Mouse (Mus musculus) lung, embryonic 15.5 days (tissue): Measurements from ENCODE around the gene Zscan10. TPM values are rescaled to one million over a fixed set of nuclear protein-coding genes. Genes with fewer than 3 reads are reported as not detected.

Experiments
- ATAC-seq: fragments of 200-750 bp; cut with Nextera tagmentation; 2 replicates; pipeline ENCODE4 v1.8.0; 2017; ENCODE audit warnings: moderate number of reproducible peaks, borderline replicate concordance; ENCODE audit not compliant: low FRiP score, low TSS enrichment; ENCODE audit errors: extremely low read depth
- H3K27ac ChIP-seq: fragments of 300-500 bp; sonication (generic); 2 replicates; pipeline ENCODE4 v1.5.1; 2015; ENCODE audit warnings: moderate library complexity, mild to moderate bottlenecking, inconsistent platforms
- H3K27me3 ChIP-seq: fragments of 300-500 bp; sonication (generic); 2 replicates; pipeline ENCODE4 v1.6.1; 2015; ENCODE audit warnings: inconsistent platforms
- H3K36me3 ChIP-seq: fragments of 300-500 bp; sonication (generic); 2 replicates; pipeline ENCODE4 v1.6.1; 2015; ENCODE audit warnings: inconsistent platforms
- H3K4me1 ChIP-seq: fragments of 300-500 bp; sonication (generic); 2 replicates; pipeline ENCODE4 v1.6.1; 2015; ENCODE audit warnings: inconsistent platforms
- H3K4me2 ChIP-seq: fragments of 300-500 bp; sonication (generic); 2 replicates; pipeline ENCODE4 v1.6.1; 2015; ENCODE audit warnings: inconsistent platforms, mild to moderate bottlenecking, moderate library complexity
- H3K4me3 ChIP-seq: fragments of 300-500 bp; sonication (generic); 2 replicates; pipeline ENCODE4 v1.5.1; 2015; ENCODE audit warnings: mild to moderate bottlenecking, inconsistent platforms
- H3K9ac ChIP-seq: fragments of 300-500 bp; sonication (generic); 2 replicates; pipeline ENCODE4 v1.6.1; 2015; ENCODE audit warnings: inconsistent platforms
- H3K9me3 ChIP-seq: fragments of 300-500 bp; sonication (generic); 2 replicates; pipeline ENCODE4 v1.6.1; 2016; ENCODE audit warnings: inconsistent platforms
- WGBS: fragments of 180-500 bp; shearing (Covaris S2); methylation state at CpG from one replicate; pipeline ENCODE4 v1.1.7; 2015; 5-methylcytosine and 5-hydroxymethylcytosine counted together
- polyA plus RNA-seq: library from polyadenylated mRNA; unstranded; fragments of >200 nt; fragmentation: Nextera tagmentation; extraction: Ambion mirVana; gene quantifications from 2 replicates; pipeline ENCODE4 v1.2.1, GENCODE M21; 2015

Zscan10 gene
- 0.18 and 0.40 TPM in 2 replicates for polyA plus RNA-seq

DNA sequence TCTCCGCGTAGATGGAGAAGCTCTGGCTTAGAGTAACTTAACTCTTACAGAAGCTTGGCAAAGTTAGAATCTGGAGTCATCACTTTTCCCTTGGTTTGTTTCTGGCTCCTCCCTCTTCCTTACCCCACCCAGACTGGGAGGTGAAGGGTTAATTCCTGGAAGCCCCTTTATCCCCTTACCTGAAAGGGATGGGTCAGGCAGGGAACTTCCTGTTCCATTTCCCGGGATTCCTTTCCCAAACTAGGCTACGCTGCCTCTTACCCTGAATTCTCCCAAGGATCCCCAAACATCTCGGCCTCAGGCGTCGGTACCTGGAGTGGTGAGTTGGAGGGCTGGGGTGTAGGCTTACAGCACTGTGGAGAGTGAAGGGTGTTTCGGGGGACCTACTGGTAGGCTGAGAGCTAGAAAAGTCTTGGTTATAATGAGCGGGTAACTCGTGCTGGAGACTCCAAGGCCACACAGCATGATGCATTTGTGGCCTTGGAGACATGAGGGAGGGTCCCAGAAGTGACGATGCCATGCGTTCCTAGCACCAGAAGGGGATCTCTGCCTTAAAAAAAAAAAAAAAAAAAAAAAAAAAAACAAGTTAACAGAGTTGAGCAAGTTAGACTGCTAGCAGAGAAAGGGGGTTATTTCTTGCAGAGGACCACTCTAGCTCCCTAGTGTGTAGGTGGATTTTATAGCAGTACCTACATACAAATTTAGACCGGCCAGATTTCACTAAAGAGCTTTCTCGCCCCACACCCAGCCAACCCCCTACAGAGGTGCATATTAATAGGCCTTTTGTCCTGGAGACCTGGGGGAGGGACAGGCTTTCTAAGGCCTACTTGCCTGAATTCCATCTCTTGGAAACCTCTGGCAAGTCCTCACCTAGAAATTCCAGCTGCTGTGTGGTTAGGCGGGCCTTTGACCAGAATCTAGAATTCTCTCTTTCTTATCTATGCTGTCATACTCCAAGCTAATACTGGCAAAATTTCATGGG is at the start of gene Zscan10:
Zscan10 (plus strand) TSS at position 216 of the 982 bp plus-strand sequence.
- 0 out of 2 replicates have a peak within 1 kb of the TSS, but pooled peaks have one; percentile 50 for H3K4me3 ChIP-seq

DNA sequence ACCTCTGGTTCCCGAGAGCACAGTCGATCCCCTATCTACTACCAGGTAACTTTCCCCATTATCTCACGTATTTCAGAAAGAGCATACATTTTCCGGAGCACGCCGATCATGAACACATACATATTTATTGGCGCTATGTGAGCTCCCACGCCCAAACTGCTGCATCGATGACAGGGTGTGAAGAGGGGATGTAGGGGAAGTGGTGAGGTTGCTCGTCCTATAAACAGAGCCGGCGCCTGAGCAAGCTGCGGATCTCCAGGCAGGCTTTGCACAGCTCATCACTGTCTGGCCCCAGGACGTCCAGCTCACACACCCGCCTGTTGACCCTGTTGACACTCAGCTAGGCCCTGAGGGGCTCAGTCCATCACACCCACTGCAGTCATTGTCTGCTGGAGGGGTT is 49.8 kb upstream of the Zscan10 start:
- 3% methylated on average over 15 of the region's 15 CpGs for WGBS
- Histone ChIP-seq H3K4me3 (peak overlapping the region; percentile 62), H3K9me3 (no peaks in the 10 kb centered on the region), H3K9ac (peak overlapping the region; percentile 68), H3K36me3 (0 out of 2 replicates have a peak, but pooled peaks cover 3% of the 10 kb centered on the region), H3K4me2 (peak overlapping the region; percentile 82), H3K27me3 (no peaks in the 10 kb centered on the region), H3K27ac (peak overlapping the region; percentile 85), H3K4me1 (peaks cover 14% of the 10 kb centered on the region)
- ATAC-seq: no peak

More for the DNA sequence above, at the start of gene Zscan10:
- Histone ChIP-seq H3K9ac (peak within 1 kb of the TSS; percentile 55; the same call in 1 of the 2 replicates), H3K4me2 (peak within 1 kb of the TSS; percentile 80), H3K9me3 (no peaks in the 10 kb centered on the region), H3K36me3 (no peaks in the 10 kb centered on the region), H3K27me3 (no peaks in the 10 kb centered on the region), H3K27ac (peak within 1 kb of the TSS; percentile 97), H3K4me1 (peaks cover 25% of the 10 kb centered on the region)
- no peak for ATAC-seq
- 58% methylated on average over 15 of the region's 15 CpGs for WGBS

DNA sequence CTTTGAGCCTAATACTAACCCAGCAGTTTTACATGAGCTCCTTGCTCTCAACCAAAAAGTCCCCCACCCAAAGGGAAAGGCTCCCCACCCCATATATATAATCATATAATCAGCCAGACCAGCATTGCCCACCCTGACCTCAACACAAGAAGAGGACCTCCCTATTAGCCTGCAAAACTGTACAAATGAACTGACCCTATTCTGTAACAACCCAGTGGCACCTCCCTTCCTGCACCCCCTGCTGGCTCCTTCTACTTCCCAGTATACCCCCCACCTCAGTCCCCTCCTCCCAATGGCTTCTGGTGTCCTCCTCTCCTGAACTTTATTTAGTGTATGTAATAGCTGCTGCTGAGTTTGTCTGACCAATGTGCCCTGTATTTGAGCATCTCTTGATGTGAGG is 49.2 kb upstream of the Zscan10 start:
- peaks cover 14% of the 10 kb centered on the region for H3K4me1 ChIP-seq
- no peaks in the 10 kb centered on the region for H3K27me3 ChIP-seq
- H3K36me3 ChIP-seq: peaks cover 8% of the 10 kb centered on the region; the same call in 1 of the 2 replicates
- H3K9ac ChIP-seq: peak overlapping the region; percentile 68
- H3K27ac ChIP-seq: no peak overlapping the region
- H3K9me3 ChIP-seq: no peaks in the 10 kb centered on the region
- H3K4me3 ChIP-seq: peak overlapping the region; percentile 62
- ATAC-seq: no peak
- H3K4me2 ChIP-seq: peak overlapping the region; percentile 82

DNA sequence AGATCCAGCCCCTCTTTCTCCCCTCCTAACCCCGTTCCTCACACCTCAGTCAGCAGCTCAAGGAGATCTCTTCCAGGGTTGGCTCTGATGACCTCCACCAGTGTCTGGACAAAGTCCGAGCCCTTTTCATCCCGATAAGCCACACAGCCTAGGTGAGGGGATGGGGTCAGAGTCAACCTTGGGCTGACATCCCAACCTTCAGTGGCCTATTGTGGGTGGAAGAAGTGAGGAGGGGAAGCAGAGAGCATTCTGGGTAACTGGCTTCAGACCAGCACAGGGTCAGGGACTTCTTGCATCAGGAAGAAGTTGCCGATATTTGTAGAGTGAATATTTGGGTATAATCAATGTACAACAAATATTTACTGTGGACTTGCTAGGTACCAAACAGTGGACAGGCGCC is 48.7 kb upstream of the Zscan10 start:
- no peak overlapping the region for H3K4me3 ChIP-seq
- H3K27me3 ChIP-seq: no peaks in the 10 kb centered on the region
- peaks cover 14% of the 10 kb centered on the region for H3K36me3 ChIP-seq
- H3K4me2 ChIP-seq: no peak overlapping the region
- ATAC-seq: no peak
- H3K4me1 ChIP-seq: peaks cover 14% of the 10 kb centered on the region
- H3K27ac ChIP-seq: no peak overlapping the region
- no peak overlapping the region for H3K9ac ChIP-seq
- 62% methylated on average over 5 of the region's 5 CpGs for WGBS
- H3K9me3 ChIP-seq: no peaks in the 10 kb centered on the region

DNA sequence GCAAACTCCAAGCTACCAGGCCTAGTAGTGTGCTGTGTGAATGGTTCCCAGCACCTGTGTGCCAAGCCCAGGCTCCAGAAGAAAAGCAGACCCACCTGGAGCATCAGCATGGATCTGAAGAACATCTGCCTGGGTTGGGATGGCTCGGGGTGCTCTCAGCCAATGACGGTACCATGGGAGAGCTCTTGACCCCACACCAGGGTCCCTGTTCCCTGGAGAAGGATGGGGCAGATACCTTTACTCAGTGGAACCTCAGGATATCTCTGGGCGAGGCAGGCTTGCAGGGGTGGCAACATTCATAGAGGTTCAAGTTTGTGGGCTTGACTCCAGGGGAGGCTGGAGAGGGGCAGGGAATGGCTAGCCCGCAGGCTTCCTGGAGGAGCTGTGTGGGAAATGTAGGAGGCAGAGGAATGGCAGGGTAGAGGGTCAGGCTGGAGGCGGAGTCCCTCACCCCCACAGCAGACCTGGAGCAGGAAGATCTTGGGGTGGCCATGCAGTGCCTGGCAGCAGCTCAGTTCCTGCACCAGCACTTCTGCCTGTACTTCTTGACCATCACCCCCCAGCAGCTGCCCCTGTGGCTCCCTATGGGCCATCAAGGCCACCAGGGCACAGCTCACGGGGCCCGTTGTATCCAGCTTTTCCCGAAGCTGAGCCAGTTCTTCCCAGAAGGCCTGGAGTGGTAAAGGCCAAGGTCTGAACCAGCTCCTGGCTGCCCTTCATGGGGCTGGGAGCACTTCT is 47.6 kb upstream of the Zscan10 start:
- no peak overlapping the region for H3K9ac ChIP-seq
- no peak overlapping the region for H3K4me3 ChIP-seq
- H3K36me3 ChIP-seq: peaks cover 25% of the 10 kb centered on the region
- no peak overlapping the region for H3K27ac ChIP-seq
- peaks cover 14% of the 10 kb centered on the region for H3K4me1 ChIP-seq
- WGBS: 77% methylated on average over 8 of the region's 8 CpGs
- no peaks in the 10 kb centered on the region for H3K9me3 ChIP-seq
- no peak for ATAC-seq
- no peaks in the 10 kb centered on the region for H3K27me3 ChIP-seq
- no peak overlapping the region for H3K4me2 ChIP-seq

DNA sequence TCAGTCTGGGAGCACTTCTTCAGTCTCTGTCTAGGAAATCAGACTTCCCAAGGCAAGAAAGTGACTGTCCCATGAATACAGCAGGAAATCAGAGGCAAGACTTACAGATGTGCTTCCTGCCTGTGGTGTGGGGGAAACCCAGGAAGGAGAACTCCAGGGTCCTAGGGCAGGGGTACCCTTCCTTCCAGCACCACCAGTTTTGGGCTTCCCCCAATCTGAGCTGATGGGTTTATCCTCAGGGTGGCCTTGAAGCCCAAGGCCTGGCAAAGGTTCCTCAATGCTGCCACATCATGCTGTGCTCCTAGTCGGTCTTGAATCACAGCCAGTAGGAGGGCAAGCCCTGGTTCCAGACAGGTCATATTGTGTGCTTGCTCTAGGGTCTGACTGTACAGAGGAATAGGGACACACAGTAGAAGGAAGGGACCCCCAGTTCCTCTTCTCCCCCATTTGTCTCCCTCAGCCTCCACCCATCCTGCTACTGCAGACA is 47.0 kb upstream of the Zscan10 start:
- no peak for ATAC-seq
- no peaks in the 10 kb centered on the region for H3K27me3 ChIP-seq
- H3K4me2 ChIP-seq: no peak overlapping the region
- H3K9me3 ChIP-seq: no peaks in the 10 kb centered on the region
- H3K4me1 ChIP-seq: peaks cover 14% of the 10 kb centered on the region
- H3K4me3 ChIP-seq: no peak overlapping the region
- WGBS: 62% methylated on average over 1 of the region's 1 CpGs
- no peak overlapping the region for H3K27ac ChIP-seq
- H3K9ac ChIP-seq: no peak overlapping the region
- H3K36me3 ChIP-seq: peaks cover 30% of the 10 kb centered on the region

DNA sequence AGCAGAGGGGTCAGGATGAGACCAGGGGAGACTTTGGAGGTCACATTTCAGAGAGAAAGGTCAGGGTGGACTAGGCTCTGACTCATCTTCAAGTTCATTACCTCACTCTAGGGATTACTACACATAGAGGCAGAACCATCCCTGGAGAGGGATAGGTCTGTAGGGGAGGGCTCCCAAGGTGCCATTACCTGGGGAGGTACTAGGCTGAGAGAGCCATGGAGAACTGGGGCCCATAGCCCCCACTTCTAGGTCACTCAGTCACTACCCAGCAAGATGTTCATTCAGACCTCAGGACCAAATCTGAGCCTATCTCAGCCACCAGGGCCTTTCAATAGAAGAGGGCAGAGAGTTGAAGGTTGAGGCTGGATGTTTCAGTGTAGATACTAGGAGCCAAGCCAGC is 46.3 kb upstream of the Zscan10 start:
- no peak overlapping the region for H3K4me3 ChIP-seq
- H3K27me3 ChIP-seq: no peaks in the 10 kb centered on the region
- H3K9me3 ChIP-seq: no peaks in the 10 kb centered on the region
- H3K4me2 ChIP-seq: no peak overlapping the region
- no peak overlapping the region for H3K27ac ChIP-seq
- peaks cover 37% of the 10 kb centered on the region for H3K36me3 ChIP-seq
- ATAC-seq: no peak
- no peak overlapping the region for H3K9ac ChIP-seq
- H3K4me1 ChIP-seq: peaks cover 9% of the 10 kb centered on the region

DNA sequence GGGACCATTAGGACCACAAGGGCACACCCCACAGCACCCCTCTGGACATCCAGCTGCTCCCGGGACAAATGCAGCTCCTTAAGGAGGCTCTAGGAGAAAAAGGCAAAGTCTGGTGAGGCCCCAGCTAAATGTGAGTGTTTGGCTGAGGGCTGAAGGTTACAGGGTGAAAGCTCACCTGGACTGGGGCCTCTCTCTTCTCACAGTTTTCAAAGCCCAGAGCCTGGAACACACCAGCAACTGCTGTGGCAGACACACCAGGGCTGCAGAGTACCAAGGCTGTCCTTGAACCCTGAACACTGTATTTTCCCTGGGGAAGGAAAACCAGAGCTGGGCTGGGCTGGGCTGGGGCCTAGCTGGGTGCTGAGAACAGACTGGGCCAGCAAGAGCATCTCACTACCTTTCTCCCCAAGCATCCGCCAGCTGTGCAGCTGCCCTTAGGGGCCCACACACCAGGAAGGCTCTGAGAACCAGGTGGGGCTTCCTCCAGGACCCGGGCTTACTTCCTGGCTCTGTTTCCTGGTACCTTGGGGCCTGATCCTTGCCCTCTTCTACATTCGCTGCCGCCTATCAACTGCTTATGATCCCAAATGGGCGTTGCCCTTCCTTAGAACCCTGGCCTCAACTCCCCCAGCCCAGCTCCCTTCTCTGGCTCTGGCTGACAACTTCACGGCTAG is 45.3 kb upstream of the Zscan10 start:
- Histone ChIP-seq H3K27me3 (no peaks in the 10 kb centered on the region), H3K9ac (no peak overlapping the region), H3K27ac (no peak overlapping the region), H3K36me3 (peaks cover 40% of the 10 kb centered on the region), H3K4me2 (no peak overlapping the region), H3K9me3 (no peaks in the 10 kb centered on the region), H3K4me3 (no peak overlapping the region), H3K4me1 (peaks cover 7% of the 10 kb centered on the region)
- ATAC-seq: no peak
- WGBS: 68% methylated on average over 7 of the region's 7 CpGs

DNA sequence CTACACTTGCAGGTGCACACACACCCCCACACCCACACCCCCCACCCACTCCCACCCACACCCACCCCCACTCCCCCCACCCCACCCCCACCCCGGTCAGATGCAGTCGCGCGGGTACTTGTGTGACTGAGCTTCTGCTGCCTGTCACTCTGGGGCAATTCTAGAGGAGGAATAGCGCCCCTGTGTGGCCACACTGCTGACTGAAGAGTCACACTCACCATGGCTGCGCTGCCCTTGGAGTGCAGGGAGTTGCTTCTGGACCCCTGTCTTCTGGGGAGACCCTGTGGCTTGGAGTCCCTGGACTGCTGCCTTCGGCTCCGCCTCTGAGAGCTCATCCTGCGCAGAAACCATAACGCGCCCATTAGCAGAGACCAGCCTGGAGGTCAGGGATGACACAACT is 40.9 kb upstream of the Zscan10 start:
- Histone ChIP-seq H3K4me2 (no peak overlapping the region), H3K4me1 (peaks cover 6% of the 10 kb centered on the region), H3K27me3 (no peaks in the 10 kb centered on the region), H3K9me3 (no peaks in the 10 kb centered on the region), H3K4me3 (no peak overlapping the region), H3K36me3 (peaks cover 50% of the 10 kb centered on the region), H3K9ac (no peak overlapping the region), H3K27ac (no peak overlapping the region)
- no peak for ATAC-seq
- WGBS: 59% methylated on average over 11 of the region's 11 CpGs

DNA sequence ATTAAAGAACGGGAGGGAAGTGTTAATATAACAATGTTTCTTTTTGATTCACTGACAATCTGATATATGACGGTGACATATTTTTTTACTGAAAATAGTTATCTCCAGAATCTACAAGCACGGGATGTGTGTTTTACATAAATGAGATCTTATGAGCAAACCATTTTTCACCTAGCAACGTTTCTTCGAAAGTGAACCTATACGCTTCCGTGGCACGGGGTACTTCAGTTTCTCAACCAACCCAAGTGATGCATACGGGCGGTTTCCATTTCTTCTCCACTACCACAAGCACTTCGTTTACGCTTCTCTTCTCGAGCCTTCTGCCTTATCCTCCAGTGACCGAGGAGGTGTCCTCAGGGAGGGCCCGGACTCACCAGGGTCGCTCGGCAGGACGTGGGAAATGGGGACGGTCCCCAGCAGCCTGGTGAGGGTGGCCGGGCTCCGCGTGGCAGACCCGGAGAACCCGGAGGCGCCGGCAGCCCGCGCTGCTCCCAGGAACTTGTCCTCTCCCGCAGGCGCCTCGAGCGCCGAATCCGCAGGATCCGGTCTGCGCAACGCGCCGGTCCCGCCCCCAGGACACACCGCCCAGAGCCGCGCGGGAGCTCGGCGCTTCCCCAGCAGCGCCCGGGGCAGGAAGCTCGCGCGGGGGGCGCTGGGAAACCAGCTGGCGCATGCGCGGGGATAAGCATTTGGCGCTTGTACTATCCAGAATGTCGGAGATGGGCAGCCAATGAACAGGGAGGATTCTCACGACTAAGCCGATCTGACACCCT is 36.9 kb upstream of the Zscan10 start, which contains the start of gene Zfp213:
Zfp213 (minus strand) TSS at position 644 of the 773 bp plus-strand sequence.
- WGBS: under 1% methylated on average over 59 of the region's 59 CpGs
- H3K36me3 ChIP-seq: peaks cover 19% of the 10 kb centered on the region
- H3K27ac ChIP-seq: peak within 1 kb of the TSS; percentile 96
- peak within 1 kb of the TSS; percentile 71 for H3K4me2 ChIP-seq
- peak; percentile 98 for ATAC-seq
- H3K27me3 ChIP-seq: no peaks in the 10 kb centered on the region
- no peaks in the 10 kb centered on the region for H3K9me3 ChIP-seq
- H3K4me3 ChIP-seq: peak within 1 kb of the TSS; percentile 79
- H3K4me1 ChIP-seq: peaks cover 10% of the 10 kb centered on the region
- peak within 1 kb of the TSS; percentile 96 for H3K9ac ChIP-seq

DNA sequence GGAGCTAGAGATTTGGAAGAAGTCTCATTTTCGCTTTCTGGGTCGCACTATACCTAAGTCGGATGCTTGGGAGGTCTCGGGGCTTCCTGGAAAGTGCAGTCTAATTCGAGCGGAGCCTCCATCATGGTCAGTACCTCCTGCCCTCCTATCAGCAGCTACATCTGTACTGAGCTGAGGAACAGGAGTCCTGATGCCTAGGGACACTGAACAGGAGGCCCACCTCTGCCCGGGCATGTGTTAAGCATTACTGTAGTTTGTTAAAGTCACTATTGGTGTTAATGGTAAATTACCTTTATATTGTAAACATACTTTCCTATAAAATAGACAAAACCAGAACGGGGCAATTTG is 36.3 kb upstream of the Zscan10 start:
- under 1% methylated on average over 8 of the region's 8 CpGs for WGBS
- peaks cover 13% of the 10 kb centered on the region for H3K36me3 ChIP-seq
- H3K9me3 ChIP-seq: no peaks in the 10 kb centered on the region
- peak overlapping the region; percentile 79 for H3K4me3 ChIP-seq
- peak overlapping the region; percentile 71 for H3K4me2 ChIP-seq
- H3K27me3 ChIP-seq: no peaks in the 10 kb centered on the region
- peak; percentile 76 for ATAC-seq
- H3K9ac ChIP-seq: peak overlapping the region; percentile 96
- peaks cover 10% of the 10 kb centered on the region for H3K4me1 ChIP-seq
- H3K27ac ChIP-seq: peak overlapping the region; percentile 96
